Mouse (Mus musculus): ENCODE measurements around the gene Sipa1l3.

DNA sequence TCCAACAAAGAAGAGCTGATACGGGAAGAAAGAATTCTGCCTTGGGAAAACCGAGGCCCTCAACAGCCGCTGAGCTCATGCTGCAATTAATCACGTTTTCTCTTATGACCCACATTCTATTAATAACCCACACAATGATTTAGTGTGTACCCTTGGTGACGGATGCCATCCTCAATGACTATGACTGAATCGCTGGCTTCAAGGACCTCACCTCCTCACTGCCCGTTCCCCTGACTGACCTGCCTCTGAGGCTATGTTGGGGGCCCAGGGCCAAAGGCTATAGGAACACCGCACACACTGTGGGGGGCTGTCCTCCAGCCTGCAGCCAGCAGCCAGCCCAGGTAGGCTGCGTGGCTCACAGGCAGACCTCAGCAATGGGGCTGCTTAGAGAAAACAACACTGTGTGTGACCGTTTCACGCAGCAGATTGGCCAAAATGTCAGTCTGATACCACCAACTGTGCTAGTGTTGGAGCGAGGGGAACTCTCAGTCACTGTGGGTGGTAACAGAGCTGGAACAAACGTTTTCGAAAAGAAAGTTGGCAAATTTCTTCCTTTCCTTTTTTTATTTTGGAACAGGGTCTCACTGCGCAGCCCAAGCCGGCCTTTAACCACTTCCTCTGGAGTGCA lies 79.7 kb downstream of the Sipa1l3 start:
- TF ChIP-seq CTCF (IDR thresholded peaks at IDR 0.05; ENCODE audit: extremely low read depth, insufficient read depth, insufficient read length, insufficient replicate concordance), result no peak
- no peak for TF ChIP-seq POLR2A (IDR thresholded peaks at IDR 0.05; ENCODE audit: low read depth, low read length)

All from spleen, adult 2 months (tissue).